Mouse (Mus musculus): ENCODE results near the gene Olfr981.

DNA sequence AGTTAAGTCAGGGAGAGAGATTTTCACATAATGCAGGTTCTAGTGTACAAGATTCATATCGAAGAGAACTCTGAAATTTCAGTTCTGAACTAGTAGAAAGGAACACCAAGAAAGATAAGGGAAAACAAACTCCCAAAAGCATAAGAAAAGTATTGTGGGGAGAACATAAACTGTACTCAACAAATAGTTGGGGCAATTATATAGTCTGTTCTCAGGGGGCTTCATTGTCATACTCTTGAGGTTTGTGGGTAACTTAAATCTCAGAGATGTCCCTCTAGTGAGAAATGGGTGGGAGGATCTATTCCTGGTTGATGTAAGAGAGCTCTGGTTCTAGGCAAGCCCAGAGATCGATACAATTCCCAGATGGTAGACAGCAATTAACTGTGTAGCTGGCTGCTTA, 52.3 kb downstream of the Olfr981 start, which contains the start of gene Olfr982:
- no peak for TF ChIP-seq GATA1 (IDR thresholded peaks at IDR 0.05; ENCODE audit: borderline replicate concordance, low read length)
- TF ChIP-seq FLI1 (IDR thresholded peaks at IDR 0.05; ENCODE audit: low read length) = no peak

Data from megakaryocyte, embryonic 14.5 days (primary cell).